Mouse (Mus musculus) spleen, adult 18-20 months (tissue): ENCODE measurements at regions not wholly inside any gene's neighbourhood (a gene's known extent, or its start where the extent isn't known, plus 50 kb on each side); places are given as distances from the start of the nearest gene placed in this dataset.
"Not testable (repeated sequence)": the region's sequence is repeated elsewhere in the genome, so short reads cannot be mapped to it uniquely, and the experiment has no call there.

Experiments used
- DNase-seq, 2 experiments: peaks; one replicate each; pipeline ENCODE4 v3.0.0; 2022; ENCODE audit warnings: mixed read lengths in 2 of 2

- peak in 1 of 2 experiments; percentile 37 for DNase-seq
Measured at GRCm38 (mm10) chr11:31615107-31615811, 56.4 kb downstream of the Bod1 start.

GRCm38 (mm10) chr11:31614394-31614713, 57.3 kb downstream of the Bod1 start:
- DNase-seq: no peak

GRCm38 (mm10) chr11:31613688-31614393, 57.8 kb downstream of the Bod1 start:
- no peak for DNase-seq

- DNase-seq: no peak
Measured at GRCm38 (mm10) chr11:31608458-31608857, 63.2 kb downstream of the Bod1 start.

- no peak for DNase-seq
Measured at GRCm38 (mm10) chr11:31601499-31601898, 70.2 kb downstream of the Bod1 start.

GRCm38 (mm10) chr11:31593604-31594003, 78.1 kb downstream of the Bod1 start:
- no peak for DNase-seq

- no peak for DNase-seq
Measured at GRCm38 (mm10) chr11:31592061-31592460, 79.6 kb downstream of the Bod1 start.

- DNase-seq: no peak
Measured at GRCm38 (mm10) chr11:31591037-31591554, 80.6 kb downstream of the Bod1 start.

GRCm38 (mm10) chr11:31574941-31575340, 96.7 kb downstream of the Bod1 start:
- no peak for DNase-seq

GRCm38 (mm10) chr11:31564742-31565510, 106.8 kb downstream of the Bod1 start:
- no peak for DNase-seq

- DNase-seq: no peak
Measured at GRCm38 (mm10) chr11:31563826-31564741, 107.6 kb downstream of the Bod1 start.

GRCm38 (mm10) chr11:31562954-31563353, 108.7 kb downstream of the Bod1 start:
- no peak for DNase-seq

GRCm38 (mm10) chr11:31560775-31561174, 110.9 kb downstream of the Bod1 start:
- DNase-seq: no peak

GRCm38 (mm10) chr11:31555042-31555441, 116.6 kb downstream of the Bod1 start:
- DNase-seq: no peak

- no peak for DNase-seq
Measured at GRCm38 (mm10) chr11:31551614-31552271, 119.9 kb downstream of the Bod1 start.

- DNase-seq: no peak
Measured at GRCm38 (mm10) chr11:31550747-31551613, 120.7 kb downstream of the Bod1 start.

GRCm38 (mm10) chr11:31545514-31545913, 126.2 kb downstream of the Bod1 start:
- not testable (repeated sequence) for DNase-seq

- DNase-seq: no peak
Measured at GRCm38 (mm10) chr11:31542635-31543219, 129.0 kb downstream of the Bod1 start.

- DNase-seq: no peak
Measured at GRCm38 (mm10) chr11:31541425-31541824, 130.3 kb downstream of the Bod1 start.

- no peak for DNase-seq
Measured at GRCm38 (mm10) chr11:31540816-31541215, 130.9 kb downstream of the Bod1 start.
